Mouse (Mus musculus) kidney, embryonic 14.5 days (tissue): ENCODE results near the gene Kcnh4. TPM values are rescaled to one million over a fixed set of nuclear protein-coding genes. Genes with fewer than 3 reads are reported as not detected.
A peak's percentile ranks its signal among the peaks of the same experiment; 100 is the strongest.

Experiments
- ATAC-seq: fragments of 200-750 bp; cut with Nextera tagmentation; 2 replicates; pipeline ENCODE4 v1.8.0; 2017; ENCODE audit warnings: moderate number of reproducible peaks, mild to moderate bottlenecking, moderate TSS enrichment, moderate library complexity; ENCODE audit not compliant: low FRiP score, low TSS enrichment
- H3K27ac ChIP-seq: fragments of 300-500 bp; sonication (generic); 2 replicates; pipeline ENCODE4 v1.5.1; 2014; ENCODE audit warnings: low read depth, mild to moderate bottlenecking, low read length, moderate library complexity, mixed read lengths
- H3K27me3 ChIP-seq: fragments of 300-500 bp; sonication (generic); 2 replicates; pipeline ENCODE4 v1.6.1; 2014; ENCODE audit warnings: mild to moderate bottlenecking, low read length; ENCODE audit not compliant: control insufficient read depth, insufficient read depth
- H3K36me3 ChIP-seq: fragments of 300-500 bp; sonication (generic); 2 replicates; pipeline ENCODE4 v1.6.1; 2014; ENCODE audit warnings: low read length, mixed read lengths; ENCODE audit not compliant: control insufficient read depth, insufficient read depth
- H3K4me1 ChIP-seq: fragments of 300-500 bp; sonication (generic); 2 replicates; pipeline ENCODE4 v1.6.1; 2014; ENCODE audit warnings: low read length, mixed read lengths; ENCODE audit not compliant: control insufficient read depth, insufficient read depth
- H3K4me2 ChIP-seq: fragments of 300-500 bp; sonication (generic); replicated peaks from 2 replicates; pipeline ENCODE4 v1.6.1; 2014; ENCODE audit warnings: low read depth, mild to moderate bottlenecking, low read length
- H3K4me3 ChIP-seq: fragments of 300-500 bp; sonication (generic); 2 replicates; pipeline ENCODE4 v1.5.1; 2014; ENCODE audit warnings: mild to moderate bottlenecking, low read length
- H3K9ac ChIP-seq: fragments of 300-500 bp; sonication (generic); 2 replicates; pipeline ENCODE4 v1.6.1; 2014; ENCODE audit warnings: low read depth, mild to moderate bottlenecking, low read length, moderate library complexity
- H3K9me3 ChIP-seq: fragments of 300-500 bp; sonication (generic); 2 replicates; pipeline ENCODE4 v1.6.1; 2016; ENCODE audit warnings: low read length; ENCODE audit not compliant: control insufficient read depth
- WGBS: fragments of 180-500 bp; shearing (Covaris S2); extraction: QIAGEN DNeasy Blood & Tissue Kit; methylation state at CpG from one replicate; pipeline ENCODE4 v1.1.7; 2014; 5-methylcytosine and 5-hydroxymethylcytosine counted together
- polyA plus RNA-seq: library from polyadenylated mRNA; unstranded; fragments of >200 nt; fragmentation: Nextera tagmentation; extraction: Ambion mirVana; gene quantifications from 2 replicates; pipeline ENCODE4 v1.2.1, GENCODE M21; 2014

The Kcnh4 gene
- polyA plus RNA-seq, 1 experiment from 2014 or later = not detected

DNA sequence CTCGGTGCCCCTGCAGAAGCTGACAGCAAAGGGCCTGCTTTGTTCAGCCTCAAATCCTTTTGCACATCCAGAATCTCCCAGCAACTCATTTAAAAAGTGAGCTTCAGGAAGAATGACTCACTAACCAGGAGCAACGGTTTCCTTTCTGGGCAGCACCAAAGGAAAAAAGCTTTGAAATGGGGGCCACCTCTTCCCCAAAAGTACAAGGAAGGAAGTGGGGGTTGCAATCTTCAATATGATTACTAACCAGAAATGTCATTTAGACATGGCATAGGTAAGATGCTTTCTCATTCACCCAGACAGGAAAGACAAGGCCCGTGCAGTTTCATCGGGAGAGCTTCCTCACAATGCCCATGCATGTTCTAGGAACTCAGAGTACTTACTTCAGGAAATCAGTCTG is 38.5 kb downstream of the Kcnh4 start:
- H3K27me3 ChIP-seq = no peaks in the 10 kb centered on the region
- peak overlapping the region; percentile 18; the same call in 1 of the 2 replicates for H3K27ac ChIP-seq
- H3K36me3 ChIP-seq = peaks cover 34% of the 10 kb centered on the region
- peaks cover 17% of the 10 kb centered on the region for H3K4me1 ChIP-seq
- no peak overlapping the region for H3K9ac ChIP-seq
- no peaks in the 10 kb centered on the region for H3K9me3 ChIP-seq
- H3K4me3 ChIP-seq = no peak overlapping the region
- no peak overlapping the region for H3K4me2 ChIP-seq
- WGBS = 74% methylated on average over 4 of the region's 4 CpGs
- no peak for ATAC-seq

DNA sequence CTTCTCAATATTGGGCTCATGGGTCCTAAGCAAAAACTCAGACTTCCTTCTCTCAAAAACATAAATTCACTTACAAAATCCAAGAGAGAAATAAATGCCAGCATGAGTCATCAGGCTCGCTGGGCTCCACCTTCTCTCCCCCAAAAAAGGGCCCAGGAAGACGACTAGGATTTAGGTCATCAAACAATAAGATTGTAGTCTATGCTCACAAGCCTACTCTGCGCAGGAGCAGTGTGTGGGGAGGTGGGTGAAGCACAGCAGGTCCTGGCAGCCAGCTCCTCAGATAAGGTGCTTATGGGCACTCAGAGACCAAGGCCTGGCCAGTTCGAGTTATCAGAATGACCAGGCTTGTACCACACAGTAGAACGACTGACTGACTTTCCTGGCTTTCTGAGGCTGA is 39.4 kb downstream of the Kcnh4 start:
- Histone ChIP-seq H3K4me2 (no peak overlapping the region), H3K9ac (no peak overlapping the region), H3K9me3 (no peaks in the 10 kb centered on the region), H3K27ac (no peak overlapping the region), H3K4me3 (no peak overlapping the region), H3K4me1 (peaks cover 17% of the 10 kb centered on the region), H3K36me3 (peaks cover 43% of the 10 kb centered on the region), H3K27me3 (no peaks in the 10 kb centered on the region)
- 75% methylated on average over 5 of the region's 5 CpGs for WGBS
- ATAC-seq = no peak

DNA sequence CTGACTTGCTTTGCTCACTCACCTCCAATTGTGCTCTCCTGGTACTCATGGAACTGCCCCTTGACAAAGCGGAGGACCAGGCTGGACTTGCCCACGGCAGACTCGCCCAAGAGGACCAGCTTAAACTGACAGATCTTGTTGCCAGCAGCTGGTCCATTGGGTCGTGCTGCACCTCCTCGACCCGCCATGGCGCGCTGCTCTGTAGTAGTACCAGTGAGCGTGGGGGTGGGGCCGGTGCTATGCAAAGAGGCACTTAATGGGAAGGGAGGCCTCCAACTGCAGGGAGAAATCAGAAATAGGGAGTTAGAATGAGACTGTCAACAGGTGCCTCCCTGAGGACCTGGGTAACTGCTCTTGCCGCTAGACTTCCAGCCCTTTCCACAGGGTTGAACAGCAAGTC is 39.8 kb downstream of the Kcnh4 start:
- no peak for ATAC-seq
- WGBS = 82% methylated on average over 11 of the region's 11 CpGs
- H3K27me3 ChIP-seq = no peaks in the 10 kb centered on the region
- no peak overlapping the region for H3K27ac ChIP-seq
- peaks cover 47% of the 10 kb centered on the region for H3K36me3 ChIP-seq
- H3K4me3 ChIP-seq = no peak overlapping the region
- H3K4me2 ChIP-seq = no peak overlapping the region
- no peaks in the 10 kb centered on the region for H3K9me3 ChIP-seq
- no peak overlapping the region for H3K9ac ChIP-seq
- H3K4me1 ChIP-seq = peaks cover 12% of the 10 kb centered on the region

DNA sequence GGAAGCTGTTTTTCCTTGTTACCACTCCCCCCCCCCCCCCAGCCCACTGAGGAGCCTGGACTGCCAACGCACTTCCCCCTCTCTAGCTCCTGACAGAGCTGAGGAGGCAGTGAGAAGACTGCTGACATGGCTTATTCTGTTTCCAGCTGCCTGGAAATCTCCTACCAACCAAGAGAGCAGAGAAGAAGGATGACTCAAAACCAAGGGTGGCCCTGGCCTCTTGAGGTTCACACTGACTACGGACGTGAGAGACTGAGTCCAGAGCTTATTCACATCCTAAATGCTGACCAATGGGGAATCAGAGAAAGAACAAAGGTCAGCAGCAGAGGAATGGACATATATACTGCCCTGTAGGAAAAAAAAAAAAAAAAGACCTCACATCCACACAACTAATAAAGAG is 40.4 kb downstream of the Kcnh4 start:
- H3K27me3 ChIP-seq = no peaks in the 10 kb centered on the region
- no peak overlapping the region for H3K9ac ChIP-seq
- no peak overlapping the region for H3K27ac ChIP-seq
- WGBS = 90% methylated on average over 3 of the region's 3 CpGs
- H3K4me3 ChIP-seq = no peak overlapping the region
- peaks cover 11% of the 10 kb centered on the region for H3K4me1 ChIP-seq
- H3K9me3 ChIP-seq = no peaks in the 10 kb centered on the region
- peaks cover 50% of the 10 kb centered on the region for H3K36me3 ChIP-seq
- ATAC-seq = no peak
- no peak overlapping the region for H3K4me2 ChIP-seq

DNA sequence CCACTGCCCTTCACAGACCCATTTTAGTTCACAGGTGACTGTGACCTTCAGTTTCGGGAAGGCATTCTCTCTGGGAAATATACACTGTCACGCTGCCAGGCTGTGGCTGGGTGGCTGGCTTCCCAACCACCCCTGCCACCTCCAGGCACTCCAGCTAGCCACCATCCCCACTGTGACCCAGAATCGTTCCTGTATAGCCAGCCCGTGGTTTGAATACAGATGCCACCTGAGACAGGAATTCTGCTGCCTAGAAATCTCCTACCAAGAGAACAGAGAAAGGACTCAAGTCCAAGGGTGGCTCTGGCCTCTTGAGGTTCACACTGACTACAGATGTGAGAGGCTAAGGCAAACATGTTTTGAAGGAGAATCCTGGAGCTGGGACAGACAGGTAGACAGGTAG is 40.9 kb downstream of the Kcnh4 start:
- H3K27ac ChIP-seq = no peak overlapping the region
- 90% methylated on average over 4 of the region's 4 CpGs for WGBS
- H3K9ac ChIP-seq = no peak overlapping the region
- no peak overlapping the region for H3K4me3 ChIP-seq
- no peak for ATAC-seq
- H3K4me2 ChIP-seq = no peak overlapping the region
- H3K4me1 ChIP-seq = peaks cover 15% of the 10 kb centered on the region
- H3K27me3 ChIP-seq = no peaks in the 10 kb centered on the region
- H3K9me3 ChIP-seq = no peaks in the 10 kb centered on the region
- H3K36me3 ChIP-seq = peaks cover 50% of the 10 kb centered on the region

DNA sequence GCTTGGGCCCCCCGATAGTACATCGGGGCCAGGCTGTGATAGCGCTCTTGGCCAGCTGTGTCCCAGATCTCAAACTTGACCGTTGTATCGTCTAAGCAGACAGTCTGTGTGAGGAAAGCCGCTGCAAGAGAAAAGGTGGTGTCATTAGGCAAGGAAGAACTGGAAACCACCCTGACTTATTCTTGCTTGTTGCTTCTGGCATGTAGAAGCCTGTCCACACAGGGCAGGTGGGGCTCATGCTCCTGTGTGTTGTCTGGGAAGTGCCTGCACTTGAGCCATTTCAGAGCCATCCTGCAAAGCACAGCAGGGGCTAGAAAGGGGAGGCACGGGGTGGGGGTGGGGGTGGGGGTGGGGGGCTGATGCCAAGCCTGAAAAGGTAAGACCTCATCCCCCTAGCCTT is 41.3 kb downstream of the Kcnh4 start:
- no peak overlapping the region for H3K27ac ChIP-seq
- no peak overlapping the region for H3K4me2 ChIP-seq
- no peak for ATAC-seq
- H3K36me3 ChIP-seq = peaks cover 50% of the 10 kb centered on the region
- no peak overlapping the region for H3K9ac ChIP-seq
- 92% methylated on average over 7 of the region's 7 CpGs for WGBS
- H3K4me1 ChIP-seq = peaks cover 19% of the 10 kb centered on the region
- H3K4me3 ChIP-seq = no peak overlapping the region
- H3K9me3 ChIP-seq = no peaks in the 10 kb centered on the region
- H3K27me3 ChIP-seq = no peaks in the 10 kb centered on the region

DNA sequence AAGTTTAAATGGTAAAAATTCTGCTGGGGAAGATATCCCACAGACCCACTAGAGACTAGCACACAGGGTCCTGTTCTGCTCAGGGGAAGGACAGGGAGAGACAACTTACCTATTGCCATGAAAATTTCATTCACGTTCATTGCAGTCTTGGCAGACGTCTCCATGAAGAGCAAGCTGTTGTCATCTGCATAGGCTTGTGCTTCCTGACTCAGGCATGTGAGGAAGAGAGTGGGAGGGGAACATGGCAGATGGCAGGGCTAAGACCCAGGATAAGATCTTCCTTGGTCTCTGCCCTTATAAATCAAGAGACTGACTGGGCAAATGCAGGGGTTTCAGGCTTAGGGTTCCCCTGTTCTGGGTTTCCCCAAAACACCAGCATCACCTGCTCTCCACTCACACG is 43.1 kb downstream of the Kcnh4 start:
- 88% methylated on average over 3 of the region's 3 CpGs for whole genome bisulfite sequencing
- ATAC-seq = no peak
- Histone ChIP-seq H3K27ac (no peak overlapping the region), H3K4me1 (peaks cover 17% of the 10 kb centered on the region), H3K4me3 (no peak overlapping the region), H3K27me3 (no peaks in the 10 kb centered on the region), H3K4me2 (no peak overlapping the region), H3K9ac (no peak overlapping the region), H3K9me3 (no peaks in the 10 kb centered on the region), H3K36me3 (peaks cover 50% of the 10 kb centered on the region)

DNA sequence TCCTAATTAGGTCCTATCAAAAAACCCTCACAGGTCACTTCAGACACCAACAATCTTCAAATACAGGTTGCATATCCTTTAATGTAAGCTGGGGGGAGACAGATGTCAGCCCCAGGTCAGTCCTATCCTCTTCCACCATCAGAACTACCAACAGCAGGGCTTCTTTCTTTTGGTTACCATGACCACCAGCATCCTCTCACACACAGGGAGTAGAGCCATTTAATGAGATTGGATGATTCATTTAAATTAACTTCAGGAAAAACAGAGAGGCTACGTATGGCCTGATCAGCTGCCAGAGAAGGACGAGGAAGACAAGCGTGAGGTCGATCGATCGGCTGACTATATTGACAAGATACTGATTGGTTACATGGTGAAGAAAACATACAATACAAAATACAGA is 44.8 kb downstream of the Kcnh4 start:
- Histone ChIP-seq H3K4me3 (no peak overlapping the region), H3K27ac (no peak overlapping the region), H3K27me3 (no peaks in the 10 kb centered on the region), H3K36me3 (peaks cover 56% of the 10 kb centered on the region), H3K9me3 (no peaks in the 10 kb centered on the region), H3K4me1 (peaks cover 28% of the 10 kb centered on the region), H3K4me2 (no peak overlapping the region), H3K9ac (no peak overlapping the region)
- 92% methylated on average over 6 of the region's 6 CpGs for WGBS
- ATAC-seq = no peak

DNA sequence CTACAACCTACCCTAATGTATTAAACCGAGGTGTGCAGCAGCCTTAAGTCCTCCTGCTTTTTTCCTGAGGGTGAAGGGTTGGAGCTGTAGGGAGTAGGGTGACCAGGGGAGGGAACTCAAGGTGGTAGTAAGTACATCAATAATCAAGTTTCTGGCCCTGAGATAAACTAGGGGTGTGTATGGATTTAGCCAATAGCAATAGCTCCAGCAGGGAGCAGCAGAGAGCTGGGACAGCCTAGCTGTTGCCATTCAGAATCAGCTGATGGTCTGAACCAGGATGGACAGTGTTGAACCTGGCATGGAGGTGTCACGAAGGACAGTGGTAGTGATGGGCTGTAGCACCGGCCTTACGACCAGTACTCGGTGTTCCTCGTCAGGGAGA is 45.2 kb downstream of the Kcnh4 start:
- H3K27ac ChIP-seq = peak overlapping the region; percentile 67
- H3K4me2 ChIP-seq = peak overlapping the region; percentile 58
- no peaks in the 10 kb centered on the region for H3K27me3 ChIP-seq
- no peaks in the 10 kb centered on the region for H3K9me3 ChIP-seq
- no peak overlapping the region for H3K9ac ChIP-seq
- peaks cover 56% of the 10 kb centered on the region for H3K36me3 ChIP-seq
- H3K4me1 ChIP-seq = peaks cover 28% of the 10 kb centered on the region
- no peak for ATAC-seq
- whole genome bisulfite sequencing = 35% methylated on average over 6 of the region's 6 CpGs
- no peak overlapping the region for H3K4me3 ChIP-seq
